Mouse (Mus musculus) embryonic facial prominence, embryonic 13.5 days (tissue): ENCODE data around the gene Wbp1. TPM values are rescaled to one million over a fixed set of nuclear protein-coding genes. Genes with fewer than 3 reads are reported as not detected.

Experiments used
- ATAC-seq: fragments of 200-750 bp; cut with Nextera tagmentation; 2 replicates; pipeline ENCODE4 v1.8.0; 2017; ENCODE audit warnings: low read depth; ENCODE audit not compliant: insufficient number of reproducible peaks, insufficient read depth, low FRiP score, low TSS enrichment
- H3K27ac ChIP-seq: fragments of 300-500 bp; sonication (generic); 2 replicates; pipeline ENCODE4 v1.5.1; 2015; ENCODE audit warnings: moderate library complexity, mild to moderate bottlenecking, inconsistent platforms
- H3K27me3 ChIP-seq: fragments of 300-500 bp; sonication (generic); 2 replicates; pipeline ENCODE4 v1.6.1; 2015; ENCODE audit warnings: mild to moderate bottlenecking, inconsistent platforms
- H3K36me3 ChIP-seq: fragments of 300-500 bp; sonication (generic); 2 replicates; pipeline ENCODE4 v1.6.1; 2015; ENCODE audit warnings: mild to moderate bottlenecking, inconsistent platforms
- H3K4me1 ChIP-seq: fragments of 300-500 bp; sonication (generic); 2 replicates; pipeline ENCODE4 v1.6.1; 2015; ENCODE audit warnings: inconsistent platforms
- H3K4me2 ChIP-seq: fragments of 300-500 bp; sonication (generic); 2 replicates; pipeline ENCODE4 v1.6.1; 2015; ENCODE audit warnings: moderate library complexity, mild to moderate bottlenecking, inconsistent platforms
- H3K4me3 ChIP-seq: fragments of 300-500 bp; sonication (generic); 2 replicates; pipeline ENCODE4 v1.5.1; 2015; ENCODE audit warnings: mild to moderate bottlenecking, inconsistent platforms
- H3K9ac ChIP-seq: fragments of 300-500 bp; sonication (generic); 2 replicates; pipeline ENCODE4 v1.6.1; 2015; ENCODE audit warnings: mild to moderate bottlenecking, inconsistent platforms
- H3K9me3 ChIP-seq: fragments of 300-500 bp; sonication (generic); 2 replicates; pipeline ENCODE4 v1.6.1; 2016; ENCODE audit warnings: inconsistent platforms
- WGBS: fragments of 180-500 bp; shearing (Covaris S2); methylation state at CpG from one replicate; pipeline ENCODE4 v1.1.7; 2015; ENCODE audit warnings: mixed read lengths; 5-methylcytosine and 5-hydroxymethylcytosine counted together
- polyA plus RNA-seq: library from polyadenylated mRNA; unstranded; fragments of >200 nt; fragmentation: Nextera tagmentation; extraction: Ambion mirVana; gene quantifications from 2 replicates; pipeline ENCODE4 v1.2.1, GENCODE M21; 2015

Wbp1 gene
- polyA plus RNA-seq, 1 experiment from 2014 or later, result 172 TPM

DNA sequence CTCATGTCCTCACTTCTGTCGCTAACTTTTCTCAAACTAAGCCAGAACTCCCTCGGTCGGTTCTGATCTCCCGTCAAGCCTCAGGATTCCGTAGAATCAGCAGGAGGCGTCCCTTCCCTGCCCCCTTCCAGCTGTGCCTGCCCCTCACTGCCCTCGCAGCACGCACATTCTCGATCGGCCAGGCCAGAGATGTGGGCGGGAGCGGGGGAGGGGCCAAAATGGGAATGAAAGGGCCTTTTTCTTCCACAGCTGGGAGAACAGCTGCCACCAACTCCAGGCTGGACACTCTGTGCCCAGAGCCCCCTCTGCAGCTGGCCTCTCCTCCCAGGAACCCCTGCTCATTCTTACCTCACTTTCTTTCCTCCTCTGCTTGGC, 16.2 kb upstream of the Wbp1 start:
- H3K4me1 ChIP-seq, result peaks cover 59% of the 10 kb centered on the region
- H3K36me3 ChIP-seq, result no peaks in the 10 kb centered on the region
- no peaks in the 10 kb centered on the region for H3K27me3 ChIP-seq
- ATAC-seq, result peak; percentile 76
- WGBS, result 1% methylated on average over 12 of the region's 12 CpGs
- H3K9me3 ChIP-seq, result no peaks in the 10 kb centered on the region
- H3K27ac ChIP-seq, result peak overlapping the region; percentile 100
- peak overlapping the region; percentile 87 for H3K9ac ChIP-seq
- H3K4me2 ChIP-seq, result peak overlapping the region; percentile 79
- peak overlapping the region; percentile 51 for H3K4me3 ChIP-seq

- WGBS, result under 1% methylated on average over 26 of the region's 26 CpGs
- peak overlapping the region; percentile 79 for H3K4me2 ChIP-seq
- peak; percentile 82 for ATAC-seq
- no peaks in the 10 kb centered on the region for H3K27me3 ChIP-seq
- H3K4me3 ChIP-seq, result peak overlapping the region; percentile 51
- peak overlapping the region; percentile 87 for H3K9ac ChIP-seq
- peaks cover 54% of the 10 kb centered on the region for H3K4me1 ChIP-seq
- H3K27ac ChIP-seq, result peak overlapping the region; percentile 100
- no peaks in the 10 kb centered on the region for H3K36me3 ChIP-seq
- no peaks in the 10 kb centered on the region for H3K9me3 ChIP-seq
Measured at GRCm38 (mm10) chr6:83136881-83137575, 15.7 kb upstream of the Wbp1 start.

DNA sequence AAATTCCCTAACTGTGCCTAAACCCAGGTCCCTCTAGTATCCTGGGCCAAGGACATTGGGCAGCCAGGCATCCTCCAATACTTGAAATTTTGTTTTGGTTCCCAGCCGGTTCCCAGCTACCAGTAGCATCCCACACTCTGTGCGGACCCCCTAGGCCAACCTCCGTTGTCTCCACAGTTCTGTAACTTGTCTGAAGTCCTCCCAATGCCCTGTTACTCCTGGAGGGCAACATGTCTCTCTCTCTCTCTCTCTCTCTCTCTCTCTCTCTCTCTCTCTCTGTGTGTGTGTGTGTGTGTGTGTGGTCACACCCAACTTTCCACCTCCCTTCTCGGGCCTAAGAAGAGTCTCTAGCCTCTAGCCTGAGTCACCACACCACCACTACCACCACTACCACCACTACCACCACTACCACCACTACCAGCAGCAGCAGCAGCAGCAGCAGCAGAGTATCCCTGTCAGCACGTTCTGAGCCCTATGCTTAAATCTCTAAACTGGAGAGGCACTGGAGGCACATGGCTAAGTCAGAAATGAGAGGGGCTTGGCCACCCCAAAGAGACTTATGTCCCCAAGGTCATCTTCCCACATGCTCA, 15.0 kb upstream of the Wbp1 start:
- H3K9ac ChIP-seq, result peak overlapping the region; percentile 87
- H3K27me3 ChIP-seq, result no peaks in the 10 kb centered on the region
- H3K4me2 ChIP-seq, result peak overlapping the region; percentile 79
- peaks cover 48% of the 10 kb centered on the region for H3K4me1 ChIP-seq
- ATAC-seq, result 0 out of 2 replicates have a peak, but pooled peaks have one; percentile 1
- no peaks in the 10 kb centered on the region for H3K9me3 ChIP-seq
- H3K36me3 ChIP-seq, result no peaks in the 10 kb centered on the region
- H3K4me3 ChIP-seq, result peak overlapping the region; percentile 51
- WGBS, result 10% methylated on average over 5 of the region's 5 CpGs
- H3K27ac ChIP-seq, result peak overlapping the region; percentile 100

GRCm38 (mm10) chr6:83135571-83136161, 14.3 kb upstream of the Wbp1 start:
- WGBS, result 3% methylated on average over 37 of the region's 37 CpGs
- ATAC-seq, result no peak
- H3K36me3 ChIP-seq, result no peaks in the 10 kb centered on the region
- H3K27ac ChIP-seq, result peak overlapping the region; percentile 100
- H3K4me1 ChIP-seq, result peaks cover 45% of the 10 kb centered on the region
- peak overlapping the region; percentile 79 for H3K4me2 ChIP-seq
- H3K9me3 ChIP-seq, result no peaks in the 10 kb centered on the region
- no peaks in the 10 kb centered on the region for H3K27me3 ChIP-seq
- peak overlapping the region; percentile 51 for H3K4me3 ChIP-seq
- H3K9ac ChIP-seq, result peak overlapping the region; percentile 87

DNA sequence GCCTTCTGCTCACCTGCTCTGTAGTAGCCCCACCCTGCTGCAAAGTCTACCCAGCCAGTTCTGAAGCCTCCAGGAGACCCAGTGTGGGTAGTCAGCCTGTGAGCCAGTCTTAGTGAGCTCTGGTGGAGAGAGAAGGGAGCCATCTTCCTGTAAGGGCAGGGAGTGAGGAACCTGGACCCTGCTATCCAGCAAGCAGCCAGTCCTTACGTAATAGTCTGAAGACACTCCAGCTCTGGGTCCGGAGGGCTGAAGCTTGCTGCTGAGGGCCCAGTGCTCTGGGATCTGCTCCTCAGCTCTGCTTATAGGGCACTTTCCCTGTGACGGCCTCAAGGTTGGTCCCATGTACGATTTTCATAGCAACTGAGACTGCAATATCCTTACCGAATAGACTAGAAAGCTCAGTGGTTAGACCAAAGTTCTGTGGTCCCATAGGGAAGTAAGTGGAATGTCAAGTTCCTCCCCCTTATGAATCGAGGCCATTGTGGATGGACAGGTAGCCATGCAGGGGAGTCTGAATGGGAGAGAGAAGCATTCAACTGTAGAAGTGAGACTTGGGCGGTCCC, 13.7 kb upstream of the Wbp1 start, which contains the start of gene Rtkn:
Gene Rtkn, plus strand, starts transcription at position 513 of the 563 bp plus-strand sequence.
- no peak for ATAC-seq
- H3K36me3 ChIP-seq, result no peaks in the 10 kb centered on the region
- H3K4me1 ChIP-seq, result peaks cover 43% of the 10 kb centered on the region
- peak within 1 kb of the TSS; percentile 100 for H3K27ac ChIP-seq
- WGBS, result 61% methylated on average over 7 of the region's 7 CpGs
- H3K4me2 ChIP-seq, result peak within 1 kb of the TSS; percentile 79
- peak within 1 kb of the TSS; percentile 51 for H3K4me3 ChIP-seq
- peak within 1 kb of the TSS; percentile 87 for H3K9ac ChIP-seq
- H3K27me3 ChIP-seq, result no peaks in the 10 kb centered on the region
- no peaks in the 10 kb centered on the region for H3K9me3 ChIP-seq

- 64% methylated on average over 3 of the region's 3 CpGs for WGBS
- ATAC-seq, result no peak
- H3K27ac ChIP-seq, result no peak overlapping the region
- no peaks in the 10 kb centered on the region for H3K27me3 ChIP-seq
- no peak overlapping the region for H3K9ac ChIP-seq
- peaks cover 35% of the 10 kb centered on the region for H3K4me1 ChIP-seq
- H3K4me3 ChIP-seq, result no peak overlapping the region
- no peaks in the 10 kb centered on the region for H3K36me3 ChIP-seq
- no peak overlapping the region for H3K4me2 ChIP-seq
- no peaks in the 10 kb centered on the region for H3K9me3 ChIP-seq
Measured at GRCm38 (mm10) chr6:83134226-83134625, 12.9 kb upstream of the Wbp1 start.

GRCm38 (mm10) chr6:83132176-83132919, 11.0 kb upstream of the Wbp1 start:
- ATAC-seq, result no peak
- WGBS, result 86% methylated on average over 9 of the region's 9 CpGs
- H3K4me3 ChIP-seq, result no peak overlapping the region

DNA sequence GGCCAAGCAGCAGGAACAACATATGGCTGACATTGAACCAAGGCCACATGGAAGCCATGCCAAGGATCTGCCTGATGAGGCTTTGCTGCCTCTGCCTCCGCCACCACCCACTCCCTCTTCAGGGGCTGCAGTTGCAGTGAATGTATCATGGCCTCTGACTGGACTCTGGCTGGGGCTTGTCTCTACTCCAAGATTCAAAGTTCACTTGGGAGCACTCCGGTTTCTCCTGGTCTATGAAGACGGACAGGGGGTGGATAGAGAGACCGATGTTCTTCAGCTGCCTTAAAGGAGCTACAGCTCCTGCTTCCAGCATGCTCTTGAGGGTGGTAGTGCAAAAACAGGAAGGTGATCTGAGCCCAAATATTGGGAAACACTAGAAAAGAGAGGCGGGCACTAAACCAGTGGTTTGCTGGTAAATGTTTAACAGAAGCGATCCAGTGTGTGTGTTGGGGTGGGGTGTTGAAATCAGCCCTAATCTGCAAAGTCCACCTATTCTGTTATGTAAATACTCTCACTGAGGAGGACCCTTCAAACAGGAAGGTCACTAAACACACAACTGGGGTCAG, 10.2 kb upstream of the Wbp1 start:
- H3K27me3 ChIP-seq, result no peaks in the 10 kb centered on the region
- no peaks in the 10 kb centered on the region for H3K36me3 ChIP-seq
- no peak overlapping the region for H3K27ac ChIP-seq
- H3K4me1 ChIP-seq, result peaks cover 18% of the 10 kb centered on the region
- ATAC-seq, result no peak
- no peak overlapping the region for H3K9ac ChIP-seq
- H3K4me3 ChIP-seq, result no peak overlapping the region
- no peak overlapping the region for H3K4me2 ChIP-seq
- H3K9me3 ChIP-seq, result no peaks in the 10 kb centered on the region
- WGBS, result 79% methylated on average over 6 of the region's 6 CpGs

More at GRCm38 (mm10) chr6:83132176-83132919, 11.0 kb upstream of the Wbp1 start:
- Histone ChIP-seq H3K27ac (no peak overlapping the region), H3K4me1 (peaks cover 20% of the 10 kb centered on the region), H3K9me3 (no peaks in the 10 kb centered on the region), H3K9ac (no peak overlapping the region), H3K36me3 (no peaks in the 10 kb centered on the region), H3K27me3 (no peaks in the 10 kb centered on the region), H3K4me2 (no peak overlapping the region)

GRCm38 (mm10) chr6:83127419-83127818, 6.1 kb upstream of the Wbp1 start:
- no peaks in the 10 kb centered on the region for H3K27me3 ChIP-seq
- no peak overlapping the region for H3K27ac ChIP-seq
- H3K4me1 ChIP-seq, result peaks cover 26% of the 10 kb centered on the region
- no peak for ATAC-seq
- no peaks in the 10 kb centered on the region for H3K36me3 ChIP-seq
- WGBS, result 90% methylated on average over 5 of the region's 5 CpGs
- H3K4me2 ChIP-seq, result no peak overlapping the region
- no peaks in the 10 kb centered on the region for H3K9me3 ChIP-seq
- no peak overlapping the region for H3K9ac ChIP-seq
- H3K4me3 ChIP-seq, result no peak overlapping the region

- no peak for ATAC-seq
- Histone ChIP-seq H3K27me3 (no peaks in the 10 kb centered on the region), H3K4me2 (peak within 1 kb of the TSS; percentile 83), H3K9me3 (no peaks in the 10 kb centered on the region), H3K27ac (peak within 1 kb of the TSS; percentile 64; the same call in 1 of the 2 replicates), H3K9ac (peak within 1 kb of the TSS; percentile 83), H3K36me3 (no peaks in the 10 kb centered on the region), H3K4me3 (peak within 1 kb of the TSS; percentile 81), H3K4me1 (peaks cover 30% of the 10 kb centered on the region)
- WGBS, result 22% methylated on average over 5 of the region's 5 CpGs
Measured at GRCm38 (mm10) chr6:83125331-83125730, 4.0 kb upstream of the Wbp1 start, which contains the start of gene Ino80b. TSS of gene Ino80b (minus strand) at chr6:83125431.
